Mouse (Mus musculus) hindbrain, embryonic 13.5 days (tissue): Measurements from ENCODE around the gene Cnbd2. TPM values are rescaled to one million over a fixed set of nuclear protein-coding genes. Genes with fewer than 3 reads are reported as not detected.

Experiments used
- ATAC-seq: fragments of 200-750 bp; cut with Nextera tagmentation; 2 replicates; pipeline ENCODE4 v1.8.0; 2017; ENCODE audit warnings: moderate TSS enrichment; ENCODE audit not compliant: low FRiP score
- H3K27ac ChIP-seq: fragments of 300-500 bp; sonication (generic); 2 replicates; pipeline ENCODE4 v1.5.1; 2015; ENCODE audit warnings: inconsistent platforms, mild to moderate bottlenecking, moderate library complexity
- H3K27me3 ChIP-seq: fragments of 300-500 bp; sonication (generic); 2 replicates; pipeline ENCODE4 v1.6.1; 2015; ENCODE audit warnings: mild to moderate bottlenecking, inconsistent platforms
- H3K36me3 ChIP-seq: fragments of 300-500 bp; sonication (generic); 2 replicates; pipeline ENCODE4 v1.6.1; 2015; ENCODE audit warnings: mild to moderate bottlenecking, inconsistent platforms
- H3K4me1 ChIP-seq: fragments of 300-500 bp; sonication (generic); replicated peaks from 2 replicates; pipeline ENCODE4 v1.6.1; 2015; ENCODE audit warnings: inconsistent platforms
- H3K4me2 ChIP-seq: fragments of 300-500 bp; sonication (generic); 2 replicates; pipeline ENCODE4 v1.6.1; 2015; ENCODE audit warnings: inconsistent platforms, mild to moderate bottlenecking, moderate library complexity
- H3K4me3 ChIP-seq: fragments of 300-500 bp; sonication (generic); 2 replicates; pipeline ENCODE4 v1.5.1; 2015; ENCODE audit warnings: mild to moderate bottlenecking, inconsistent platforms
- H3K9ac ChIP-seq: fragments of 300-500 bp; sonication (generic); 2 replicates; pipeline ENCODE4 v1.6.1; 2015; ENCODE audit warnings: mild to moderate bottlenecking, inconsistent platforms
- H3K9me3 ChIP-seq: fragments of 300-500 bp; sonication (generic); 2 replicates; pipeline ENCODE4 v1.6.1; 2016; ENCODE audit warnings: inconsistent platforms
- WGBS: fragments of 180-500 bp; shearing (Covaris S2); methylation state at CpG from one replicate; pipeline ENCODE4 v1.1.7; 2015; 5-methylcytosine and 5-hydroxymethylcytosine counted together
- polyA plus RNA-seq: library from polyadenylated mRNA; unstranded; fragments of >200 nt; fragmentation: Nextera tagmentation; extraction: Ambion mirVana; gene quantifications from 2 replicates; pipeline ENCODE4 v1.2.1, GENCODE M21; 2015

Cnbd2 gene
- polyA plus RNA-seq, 1 experiment from 2014 or later = 6.3 TPM

GRCm38 (mm10) chr2:156314811-156315210, 2.7 kb downstream of the Cnbd2 start:
- Histone ChIP-seq H3K9me3 (no peaks in the 10 kb centered on the region), H3K4me2 (no peak overlapping the region), H3K36me3 (0 out of 2 replicates have a peak, but pooled peaks cover 4% of the 10 kb centered on the region), H3K9ac (no peak overlapping the region), H3K27me3 (no peaks in the 10 kb centered on the region), H3K27ac (no peak overlapping the region), H3K4me3 (no peak overlapping the region), H3K4me1 (peaks cover 16% of the 10 kb centered on the region)
- WGBS = 97% methylated on average over 6 of the region's 6 CpGs
- ATAC-seq = no peak

GRCm38 (mm10) chr2:156318491-156318890, 6.4 kb downstream of the Cnbd2 start:
- Histone ChIP-seq H3K9ac (no peak overlapping the region), H3K4me2 (no peak overlapping the region), H3K36me3 (peaks cover 10% of the 10 kb centered on the region; the same call in 1 of the 2 replicates)

GRCm38 (mm10) chr2:156321538-156321937, 9.4 kb downstream of the Cnbd2 start:
- 0 out of 2 replicates have a peak, but pooled peaks cover 4% of the 10 kb centered on the region for H3K9me3 ChIP-seq
- H3K27me3 ChIP-seq = no peaks in the 10 kb centered on the region
- ATAC-seq = no peak
- H3K4me2 ChIP-seq = no peak overlapping the region
- no peak overlapping the region for H3K4me3 ChIP-seq
- H3K9ac ChIP-seq = no peak overlapping the region
- 89% methylated on average over 6 of the region's 6 CpGs for WGBS
- no peak overlapping the region for H3K27ac ChIP-seq
- 0 out of 2 replicates have a peak, but pooled peaks cover 4% of the 10 kb centered on the region for H3K4me1 ChIP-seq
- peaks cover 6% of the 10 kb centered on the region; the same call in 1 of the 2 replicates for H3K36me3 ChIP-seq

More at GRCm38 (mm10) chr2:156318491-156318890, 6.4 kb downstream of the Cnbd2 start:
- Histone ChIP-seq H3K4me3 (no peak overlapping the region), H3K4me1 (peaks cover 3% of the 10 kb centered on the region), H3K9me3 (0 out of 2 replicates have a peak, but pooled peaks cover 4% of the 10 kb centered on the region), H3K27ac (no peak overlapping the region), H3K27me3 (no peaks in the 10 kb centered on the region)
- no peak for ATAC-seq

GRCm38 (mm10) chr2:156324116-156324588, 12.1 kb downstream of the Cnbd2 start:
- H3K27me3 ChIP-seq = no peaks in the 10 kb centered on the region
- no peak overlapping the region for H3K4me2 ChIP-seq
- H3K9me3 ChIP-seq = 0 out of 2 replicates have a peak, but pooled peaks cover 4% of the 10 kb centered on the region
- H3K27ac ChIP-seq = no peak overlapping the region
- 0 out of 2 replicates have a peak, but pooled peaks cover 4% of the 10 kb centered on the region for H3K4me1 ChIP-seq
- no peak overlapping the region for H3K9ac ChIP-seq
- peaks cover 9% of the 10 kb centered on the region; the same call in 1 of the 2 replicates for H3K36me3 ChIP-seq
- ATAC-seq = no peak
- no peak overlapping the region for H3K4me3 ChIP-seq
- 70% methylated on average over 6 of the region's 6 CpGs for WGBS

GRCm38 (mm10) chr2:156324681-156325080, 12.6 kb downstream of the Cnbd2 start:
- Histone ChIP-seq H3K9ac (no peak overlapping the region), H3K4me2 (no peak overlapping the region), H3K27me3 (no peaks in the 10 kb centered on the region), H3K4me3 (no peak overlapping the region), H3K9me3 (0 out of 2 replicates have a peak, but pooled peaks cover 4% of the 10 kb centered on the region), H3K27ac (no peak overlapping the region), H3K4me1 (0 out of 2 replicates have a peak, but pooled peaks cover 4% of the 10 kb centered on the region), H3K36me3 (peaks cover 9% of the 10 kb centered on the region; the same call in 1 of the 2 replicates)
- ATAC-seq = no peak
- WGBS = 55% methylated on average over 5 of the region's 5 CpGs

- Histone ChIP-seq H3K36me3 (0 out of 2 replicates have a peak, but pooled peaks cover 3% of the 10 kb centered on the region), H3K9ac (no peak overlapping the region), H3K27ac (no peak overlapping the region), H3K9me3 (no peaks in the 10 kb centered on the region), H3K4me3 (no peak overlapping the region), H3K27me3 (no peaks in the 10 kb centered on the region), H3K4me1 (no peaks in the 10 kb centered on the region), H3K4me2 (no peak overlapping the region)
- ATAC-seq = no peak
- WGBS = 87% methylated on average over 1 of the region's 1 CpGs
Measured at GRCm38 (mm10) chr2:156330681-156331080, 18.6 kb downstream of the Cnbd2 start.

GRCm38 (mm10) chr2:156331446-156331965, 19.4 kb downstream of the Cnbd2 start:
- Histone ChIP-seq H3K4me2 (no peak overlapping the region), H3K4me1 (no peaks in the 10 kb centered on the region), H3K9me3 (no peaks in the 10 kb centered on the region), H3K9ac (no peak overlapping the region), H3K4me3 (no peak overlapping the region), H3K36me3 (0 out of 2 replicates have a peak, but pooled peaks cover 3% of the 10 kb centered on the region), H3K27ac (no peak overlapping the region), H3K27me3 (no peaks in the 10 kb centered on the region)
- 74% methylated on average over 7 of the region's 7 CpGs for WGBS
- ATAC-seq = no peak

- H3K27ac ChIP-seq = no peak overlapping the region
- no peak overlapping the region for H3K9ac ChIP-seq
- no peak overlapping the region for H3K4me2 ChIP-seq
- H3K27me3 ChIP-seq = no peaks in the 10 kb centered on the region
- H3K9me3 ChIP-seq = no peaks in the 10 kb centered on the region
- H3K36me3 ChIP-seq = no peaks in the 10 kb centered on the region
- ATAC-seq = no peak
- WGBS = 92% methylated on average over 4 of the region's 4 CpGs
- no peak overlapping the region for H3K4me3 ChIP-seq
- no peaks in the 10 kb centered on the region for H3K4me1 ChIP-seq
Measured at GRCm38 (mm10) chr2:156340078-156340477, 28.0 kb downstream of the Cnbd2 start.

GRCm38 (mm10) chr2:156344775-156345532, 32.9 kb downstream of the Cnbd2 start:
- H3K27me3 ChIP-seq = no peaks in the 10 kb centered on the region
- WGBS = 61% methylated on average over 12 of the region's 12 CpGs
- H3K9me3 ChIP-seq = no peaks in the 10 kb centered on the region
- H3K4me2 ChIP-seq = no peak overlapping the region
- H3K36me3 ChIP-seq = no peaks in the 10 kb centered on the region
- no peak for ATAC-seq
- H3K27ac ChIP-seq = no peak overlapping the region
- no peak overlapping the region for H3K9ac ChIP-seq
- H3K4me1 ChIP-seq = no peaks in the 10 kb centered on the region
- no peak overlapping the region for H3K4me3 ChIP-seq

- 82% methylated on average over 4 of the region's 4 CpGs for WGBS
- Histone ChIP-seq H3K27me3 (no peaks in the 10 kb centered on the region), H3K9me3 (no peaks in the 10 kb centered on the region), H3K27ac (no peak overlapping the region), H3K36me3 (no peaks in the 10 kb centered on the region), H3K4me1 (peaks cover 8% of the 10 kb centered on the region), H3K4me3 (no peak overlapping the region), H3K4me2 (no peak overlapping the region), H3K9ac (no peak overlapping the region)
- no peak for ATAC-seq
Measured at GRCm38 (mm10) chr2:156348812-156349211, 36.7 kb downstream of the Cnbd2 start.

- no peak overlapping the region for H3K4me3 ChIP-seq
- no peak for ATAC-seq
- H3K9ac ChIP-seq = no peak overlapping the region
- 88% methylated on average over 4 of the region's 4 CpGs for WGBS
- no peaks in the 10 kb centered on the region for H3K9me3 ChIP-seq
- no peak overlapping the region for H3K4me2 ChIP-seq
- no peak overlapping the region for H3K27ac ChIP-seq
- no peaks in the 10 kb centered on the region for H3K27me3 ChIP-seq
- H3K4me1 ChIP-seq = peaks cover 8% of the 10 kb centered on the region
- H3K36me3 ChIP-seq = no peaks in the 10 kb centered on the region
Measured at GRCm38 (mm10) chr2:156349286-156349848, 37.3 kb downstream of the Cnbd2 start.

GRCm38 (mm10) chr2:156351243-156351642, 39.1 kb downstream of the Cnbd2 start:
- peaks cover 12% of the 10 kb centered on the region for H3K4me1 ChIP-seq
- H3K27ac ChIP-seq = no peak overlapping the region
- no peak for ATAC-seq
- no peak overlapping the region for H3K4me3 ChIP-seq
- H3K9me3 ChIP-seq = no peaks in the 10 kb centered on the region
- no peaks in the 10 kb centered on the region for H3K27me3 ChIP-seq
- H3K36me3 ChIP-seq = no peaks in the 10 kb centered on the region
- no peak overlapping the region for H3K9ac ChIP-seq
- WGBS = 87% methylated on average over 7 of the region's 7 CpGs
- H3K4me2 ChIP-seq = no peak overlapping the region
